Mouse (Mus musculus): ENCODE data around the gene Kcnn1.

DNA sequence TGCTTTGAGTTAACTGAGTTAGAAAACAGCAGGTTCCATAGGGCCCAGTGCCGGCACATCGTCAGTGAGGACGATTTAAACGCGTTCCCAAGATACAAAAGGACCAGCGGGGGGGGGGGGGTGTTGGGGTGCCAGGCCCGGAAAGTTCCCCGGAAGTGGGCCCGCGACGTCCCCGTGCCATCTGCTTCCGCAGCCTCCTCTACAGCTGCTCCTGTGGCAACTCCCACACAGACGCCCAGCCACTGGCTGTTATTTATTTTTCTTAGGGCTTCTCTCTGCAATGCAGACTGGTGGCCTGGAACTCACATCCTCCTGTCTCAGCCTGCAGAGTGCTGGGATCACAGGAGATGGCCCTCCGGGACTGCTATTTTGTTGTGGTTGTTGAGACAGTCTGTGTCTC lies 61.9 kb downstream of the Kcnn1 start:
- TF ChIP-seq POLR2A (IDR thresholded peaks at IDR 0.05; ENCODE audit: borderline replicate concordance, low read depth, low read length) (no peak), CTCF (IDR thresholded peaks at IDR 0.05; ENCODE audit: low read depth, low read length) (no peak)
